Mouse (Mus musculus) brown adipose tissue, adult 24 weeks (tissue): ENCODE results near the gene Far1. TPM values are rescaled to one million over a fixed set of nuclear protein-coding genes. Genes with fewer than 3 reads are reported as not detected.

ENCODE experiments used
- H3K27ac ChIP-seq: fragments of 200-500 bp; replicated peaks from 2 replicates; pipeline ENCODE4 v1.5.1; 2012; ENCODE audit warnings: low read depth, mild to moderate bottlenecking, low read length
- H3K4me1 ChIP-seq: fragments of 200-500 bp; 2 replicates; pipeline ENCODE4 v1.6.1; 2012; ENCODE audit warnings: low read length, mixed read lengths; ENCODE audit not compliant: control insufficient read depth, insufficient read depth, insufficient read length
- H3K4me3 ChIP-seq: fragments of 200-500 bp; 2 replicates; pipeline ENCODE4 v1.5.1; 2012; ENCODE audit warnings: low read depth, mild to moderate bottlenecking, low read length, moderate library complexity; ENCODE audit not compliant: insufficient read depth
- polyA plus RNA-seq: library from polyadenylated mRNA; stranded (reverse); fragments of >200 nt; gene quantifications from 2 replicates; pipeline ENCODE4 v1.2.4, GENCODE M21; 2012; ENCODE audit not compliant: missing spikeins, insufficient read depth, insufficient read length

The Far1 gene
- polyA plus RNA-seq, 1 experiment, result 9.4 TPM

DNA sequence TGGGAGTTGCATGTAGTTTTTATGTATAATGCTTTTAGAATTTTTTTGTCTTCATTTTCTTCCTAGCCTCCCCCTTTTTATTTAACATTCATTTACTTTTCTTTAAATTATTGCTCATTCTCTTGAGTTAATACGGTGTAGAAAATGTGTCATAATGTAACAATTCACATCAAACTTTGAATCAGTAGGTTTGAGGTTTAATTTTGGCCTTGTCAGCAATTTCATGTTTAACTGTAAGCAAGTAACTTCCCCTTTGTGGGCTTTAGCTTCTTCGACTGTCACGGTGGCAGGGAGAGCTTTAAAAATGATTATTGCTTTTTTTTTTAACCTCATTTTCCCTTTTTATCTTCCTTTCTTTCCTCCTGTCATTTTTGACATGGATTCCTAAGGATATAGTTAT is 4.8 kb downstream of the Far1 start:
- no peaks in the 10 kb centered on the region for H3K4me1 ChIP-seq
- no peak overlapping the region for H3K27ac ChIP-seq

GRCm38 (mm10) chr7:113518961-113519360 is 5.3 kb downstream of the Far1 start:
- no peaks in the 10 kb centered on the region for H3K4me1 ChIP-seq
- no peak overlapping the region for H3K27ac ChIP-seq
- H3K4me3 ChIP-seq, result no peak overlapping the region

More for the DNA sequence above, 4.8 kb downstream of the Far1 start:
- H3K4me3 ChIP-seq, result no peak overlapping the region

GRCm38 (mm10) chr7:113543158-113543557 is 29.5 kb downstream of the Far1 start:
- Histone ChIP-seq H3K4me1 (no peaks in the 10 kb centered on the region), H3K27ac (no peak overlapping the region), H3K4me3 (no peak overlapping the region)

GRCm38 (mm10) chr7:113551742-113552463 is 38.3 kb downstream of the Far1 start:
- Histone ChIP-seq H3K4me3 (no peak overlapping the region), H3K4me1 (no peaks in the 10 kb centered on the region), H3K27ac (no peak overlapping the region)

DNA sequence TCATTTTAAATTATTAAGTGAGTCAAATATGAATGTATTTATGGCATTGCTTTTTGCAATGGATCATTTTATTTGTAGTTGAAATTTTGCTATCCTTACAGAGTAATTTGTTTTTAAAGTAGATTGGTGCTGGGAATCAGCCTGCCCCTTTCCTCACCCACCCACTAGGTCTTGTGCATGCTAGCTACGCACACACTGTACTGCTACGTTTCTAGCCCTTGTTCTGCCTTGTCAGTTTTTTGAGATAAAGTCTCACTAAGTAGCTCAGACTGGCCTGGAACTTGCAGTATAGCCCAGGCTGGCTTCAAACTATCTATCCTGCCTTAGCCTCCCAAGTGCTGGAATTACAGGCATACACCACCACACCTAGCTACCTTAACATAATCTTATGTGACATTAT is 38.9 kb downstream of the Far1 start:
- no peak overlapping the region for H3K4me3 ChIP-seq
- no peaks in the 10 kb centered on the region for H3K4me1 ChIP-seq
- H3K27ac ChIP-seq, result no peak overlapping the region

DNA sequence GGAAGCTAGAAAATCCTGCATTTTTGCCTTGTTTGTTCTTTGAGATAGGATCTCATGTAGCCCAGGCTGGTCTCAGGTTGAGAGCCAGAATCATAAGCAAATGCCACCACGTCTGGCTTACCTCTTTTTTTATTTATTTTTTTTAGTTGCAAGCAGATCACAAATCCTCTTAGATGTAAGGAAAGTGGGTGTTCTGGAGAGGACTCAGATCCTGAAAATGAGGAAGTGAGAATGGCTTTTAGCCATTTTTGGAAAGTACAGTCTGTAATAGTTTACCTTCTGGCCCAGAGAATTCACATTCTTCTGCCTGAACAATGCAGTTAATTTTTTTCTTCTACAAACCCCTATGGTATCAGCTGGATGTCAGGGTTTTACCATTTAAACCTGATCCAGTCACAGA is 42.5 kb downstream of the Far1 start:
- Histone ChIP-seq H3K4me1 (no peaks in the 10 kb centered on the region), H3K27ac (no peak overlapping the region), H3K4me3 (no peak overlapping the region)

- no peaks in the 10 kb centered on the region for H3K4me1 ChIP-seq
- H3K27ac ChIP-seq, result no peak overlapping the region
- H3K4me3 ChIP-seq, result no peak overlapping the region
These were observed 53.3 kb downstream of the Far1 start for GRCm38 (mm10) chr7:113566892-113567291.

DNA sequence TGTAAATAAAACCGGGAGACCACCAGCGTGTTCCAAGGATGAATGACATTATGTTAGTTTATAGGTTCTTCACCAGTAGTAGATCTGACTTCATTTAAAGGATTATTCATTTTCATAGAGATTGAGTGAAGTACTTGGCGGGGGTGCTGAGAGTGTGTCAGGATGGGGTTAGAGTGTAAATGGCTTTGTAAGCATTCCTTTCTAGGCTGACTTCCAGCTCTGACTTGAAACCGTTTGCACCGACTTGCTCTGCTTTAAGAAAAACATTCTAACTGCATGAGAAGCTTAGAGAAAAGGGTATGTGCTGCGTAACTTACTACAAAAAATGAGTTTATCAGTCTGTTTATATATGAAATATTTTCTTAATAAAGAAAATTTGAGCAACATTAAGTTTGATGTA is 57.5 kb downstream of the Far1 start:
- H3K4me1 ChIP-seq, result no peaks in the 10 kb centered on the region

DNA sequence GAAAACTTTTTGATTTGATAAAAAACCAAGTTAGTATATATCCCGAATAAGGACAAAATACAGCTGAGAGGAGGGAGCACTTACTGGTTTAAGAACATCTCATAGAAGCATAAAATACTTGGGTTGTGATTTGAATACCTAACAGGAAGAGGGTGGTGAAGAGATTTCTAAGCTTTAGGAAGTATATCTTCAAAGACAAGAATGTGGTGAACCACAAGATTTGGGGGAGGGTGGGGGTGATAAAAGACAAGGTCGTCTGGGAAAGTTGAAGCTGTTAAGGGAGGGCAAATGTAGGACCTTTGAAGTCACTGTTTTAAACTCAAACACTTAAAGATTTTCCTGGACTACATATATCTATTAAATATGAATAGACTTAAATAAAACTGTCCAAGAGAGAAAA is 59.1 kb downstream of the Far1 start:
- no peak overlapping the region for H3K27ac ChIP-seq
- no peak overlapping the region for H3K4me3 ChIP-seq
- H3K4me1 ChIP-seq, result no peaks in the 10 kb centered on the region

More for the DNA sequence above, 57.5 kb downstream of the Far1 start:
- H3K4me3 ChIP-seq, result no peak overlapping the region
- H3K27ac ChIP-seq, result no peak overlapping the region

DNA sequence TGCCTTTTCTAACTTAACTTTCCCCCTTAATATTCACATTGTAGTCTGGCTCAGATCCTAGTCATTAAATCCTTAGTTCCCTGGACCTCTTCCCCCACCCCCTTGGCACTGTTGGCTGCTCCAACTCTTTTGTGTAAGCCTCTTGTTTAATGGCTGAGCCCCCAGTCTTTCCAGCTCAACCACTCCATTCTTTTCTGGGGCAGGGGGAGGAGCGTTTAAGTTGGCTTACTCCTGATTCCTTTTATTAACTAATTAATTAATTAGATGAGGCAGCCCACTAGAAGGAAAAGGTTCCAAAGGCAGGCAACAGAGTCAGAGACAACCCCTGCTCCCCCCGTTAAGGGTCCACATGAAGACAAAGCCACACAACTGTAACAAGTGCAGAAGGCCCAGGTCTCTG is 68.5 kb downstream of the Far1 start:
- no peak overlapping the region for H3K27ac ChIP-seq
- H3K4me1 ChIP-seq, result no peaks in the 10 kb centered on the region
- no peak overlapping the region for H3K4me3 ChIP-seq

GRCm38 (mm10) chr7:113589211-113589610 is 75.6 kb downstream of the Far1 start:
- Histone ChIP-seq H3K27ac (no peak overlapping the region), H3K4me1 (0 out of 2 replicates have a peak, but pooled peaks cover 2% of the 10 kb centered on the region), H3K4me3 (no peak overlapping the region)

GRCm38 (mm10) chr7:113590330-113590729 is 76.7 kb downstream of the Far1 start:
- H3K27ac ChIP-seq, result no peak overlapping the region
- H3K4me1 ChIP-seq, result 0 out of 2 replicates have a peak, but pooled peaks cover 2% of the 10 kb centered on the region
- H3K4me3 ChIP-seq, result no peak overlapping the region

DNA sequence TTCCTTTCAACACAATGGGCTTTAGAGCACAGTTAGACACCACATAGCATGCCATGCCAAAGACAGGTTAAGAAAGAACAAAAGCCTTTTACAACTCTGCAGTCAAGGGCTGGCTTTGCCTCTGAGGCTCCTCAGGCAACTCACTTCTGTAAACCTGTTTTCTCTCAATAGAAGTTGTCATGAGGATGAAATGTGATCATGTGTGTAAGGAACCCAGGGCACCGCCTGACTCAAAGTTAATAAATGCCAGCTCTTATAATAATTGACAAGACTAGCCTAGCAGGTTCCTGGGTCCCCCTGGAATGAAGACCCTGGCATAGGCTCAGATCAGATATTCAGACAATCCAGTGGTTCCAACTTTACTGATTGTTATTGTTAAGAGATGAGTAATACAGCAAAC is 77.5 kb downstream of the Far1 start:
- H3K4me1 ChIP-seq, result 0 out of 2 replicates have a peak, but pooled peaks cover 2% of the 10 kb centered on the region
- no peak overlapping the region for H3K4me3 ChIP-seq
- H3K27ac ChIP-seq, result no peak overlapping the region

GRCm38 (mm10) chr7:113591557-113592354 is 78.1 kb downstream of the Far1 start:
- Histone ChIP-seq H3K4me3 (no peak overlapping the region), H3K4me1 (0 out of 2 replicates have a peak, but pooled peaks cover 2% of the 10 kb centered on the region), H3K27ac (no peak overlapping the region)

DNA sequence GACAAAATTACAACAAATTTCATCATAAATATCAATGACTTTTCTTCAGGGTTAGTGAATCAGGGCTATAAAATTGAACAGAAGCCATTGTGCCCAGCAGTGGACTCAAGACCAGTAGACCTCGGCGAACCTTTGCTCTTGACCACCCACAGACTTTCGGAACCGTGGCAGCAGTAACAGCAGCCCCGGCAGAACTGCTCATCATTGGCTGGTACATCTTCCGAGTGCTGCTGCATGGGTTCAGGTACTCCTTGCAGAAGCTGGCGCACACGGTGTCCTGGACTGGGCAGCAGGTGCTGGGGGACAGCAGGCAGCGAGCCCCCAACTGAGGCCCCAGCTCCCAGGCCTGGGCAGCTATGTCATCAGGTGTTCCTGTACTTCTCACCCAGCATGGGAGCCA is 79.1 kb downstream of the Far1 start:
- Histone ChIP-seq H3K4me3 (no peak overlapping the region), H3K27ac (no peak overlapping the region), H3K4me1 (0 out of 2 replicates have a peak, but pooled peaks cover 2% of the 10 kb centered on the region)

DNA sequence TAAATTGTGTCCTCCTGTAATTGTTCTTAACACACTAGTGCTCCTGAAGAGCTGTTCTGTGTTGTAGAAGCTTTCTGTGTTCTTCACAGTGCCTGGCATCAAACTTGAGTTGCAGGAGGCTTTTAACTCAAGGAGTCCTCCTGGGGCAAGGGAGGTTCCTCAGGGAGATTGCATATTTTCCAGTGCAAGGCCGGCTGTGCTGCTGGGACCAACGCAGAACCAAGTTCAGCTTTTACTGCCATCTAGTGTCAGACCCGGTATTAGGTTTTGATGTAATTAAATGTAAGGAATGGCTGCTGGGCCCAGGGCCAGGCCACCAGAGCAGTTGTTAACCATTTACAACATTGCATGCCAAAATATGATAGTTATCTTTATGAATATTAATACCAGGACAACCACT is 80.7 kb downstream of the Far1 start:
- 0 out of 2 replicates have a peak, but pooled peaks cover 2% of the 10 kb centered on the region for H3K4me1 ChIP-seq
- H3K27ac ChIP-seq, result no peak overlapping the region
- no peak overlapping the region for H3K4me3 ChIP-seq
